Comparison of ENCODE assay signal across 25 mouse cellular contexts in genomic region chr6:115739056-115739455, GRCm38 (mm10). TPM values are rescaled to one million over a fixed set of nuclear protein-coding genes. Genes with fewer than 3 reads are reported as not detected.
DNase-seq lines count a peak whose midpoint lies in the region; ATAC-seq lines count a peak whose summit lies in the region.
"Had no signal": no experiment of that assay in that cellular context is flagged by ENCODE, and none has a peak within 500 bp of the region (broad histone marks: within the 10 kb centered on the region; RNA-seq: fewer than 3 reads in every experiment).

No protein-coding gene starts in this region.

- H3K36me3 ChIP-seq in megakaryocyte, embryonic 14.5 days (replicated peaks; ENCODE audit: low read length) = peaks cover 98% of the 10 kb centered on the region
- H3K36me3 ChIP-seq in liver, embryonic 16.5 days (ENCODE audit: control insufficient read depth, insufficient read depth) = no peaks in the 10 kb centered on the region; the same call in 1 of the 2 replicates
- H3K36me3 ChIP-seq in intestine, embryonic 16.5 days (ENCODE audit: control insufficient read depth, insufficient read depth, low read length) = no peaks in the 10 kb centered on the region
- H3K36me3 ChIP-seq in forebrain, embryonic 16.5 days (ENCODE audit: control insufficient read depth, insufficient read depth) = no peaks in the 10 kb centered on the region
- H3K36me3 ChIP-seq: embryonic facial prominence, embryonic 12.5 days; embryonic facial prominence, embryonic 15.5 days; heart, embryonic 10.5 days; heart, embryonic 13.5 days had no signal

- peak; percentile 26 for DNase-seq in adrenal gland, postnatal 14 days
- DNase-seq in adrenal gland, postnatal 10 days = no peak
- DNase-seq: adrenal gland, adult 8-10 months; cerebellum, adult 11 months; cerebellum, adult 2 months; cerebellum, adult 9-11 months; cerebellum, postnatal 25 days; gastrocnemius, postnatal 10 days; gastrocnemius, postnatal 36 days; heart, adult 2 months; heart, postnatal 14 days; heart, postnatal 4 days had no signal

- no peaks in the 10 kb centered on the region for H3K27me3 ChIP-seq in megakaryocyte, embryonic 14.5 days (replicated peaks)
- H3K27me3 ChIP-seq in liver, embryonic 16.5 days (ENCODE audit: control insufficient read depth, insufficient read depth, low read depth, low read length) = no peaks in the 10 kb centered on the region
- H3K27me3 ChIP-seq in intestine, embryonic 16.5 days (replicated peaks; ENCODE audit: control insufficient read depth, insufficient read depth, low read length) = no peaks in the 10 kb centered on the region
- no peaks in the 10 kb centered on the region for H3K27me3 ChIP-seq in forebrain, embryonic 16.5 days (replicated peaks; ENCODE audit: control insufficient read depth, insufficient read depth, low read length)
- H3K27me3 ChIP-seq: embryonic facial prominence, embryonic 12.5 days; embryonic facial prominence, embryonic 15.5 days; heart, embryonic 13.5 days had no signal

- H3K9ac ChIP-seq in liver, embryonic 16.5 days (ENCODE audit: low read depth, low read length) = no peak overlapping the region
- H3K9ac ChIP-seq in intestine, embryonic 16.5 days (ENCODE audit: low read depth, low read length) = no peak overlapping the region
- no peak overlapping the region for H3K9ac ChIP-seq in forebrain, embryonic 16.5 days (replicated peaks; ENCODE audit: low read depth, low read length)
- H3K9ac ChIP-seq: embryonic facial prominence, embryonic 12.5 days; embryonic facial prominence, embryonic 15.5 days; heart, embryonic 13.5 days; hindbrain, embryonic 14.5 days had no signal

- ATAC-seq in megakaryocyte, adult 5-6 weeks (ENCODE audit: poor library complexity, severe bottlenecking) = no peak
- 0 out of 2 replicates have a peak, but pooled peaks have one; percentile 20 for ATAC-seq in liver, embryonic 16.5 days (ENCODE audit: low read depth)
- ATAC-seq in intestine, embryonic 16.5 days = no peak
- ATAC-seq in forebrain, embryonic 16.5 days = no peak
- ATAC-seq: activated CD4-positive, CD25-positive, alpha-beta regulatory T cell, adult 4 months; forebrain, embryonic 14.5 days; hindbrain, postnatal 0 days had no signal

- peaks cover 63% of the 10 kb centered on the region for H3K4me1 ChIP-seq in megakaryocyte, embryonic 14.5 days
- peaks cover 12% of the 10 kb centered on the region for H3K4me1 ChIP-seq in liver, embryonic 16.5 days (ENCODE audit: control insufficient read depth, low read depth, low read length)
- 0 out of 2 replicates have a peak, but pooled peaks cover 3% of the 10 kb centered on the region for H3K4me1 ChIP-seq in intestine, embryonic 16.5 days (ENCODE audit: control insufficient read depth, insufficient read depth, low read length)
- no peaks in the 10 kb centered on the region for H3K4me1 ChIP-seq in forebrain, embryonic 16.5 days (replicated peaks; ENCODE audit: control insufficient read depth, insufficient read depth, low read length)
- H3K4me1 ChIP-seq: embryonic facial prominence, embryonic 12.5 days; heart, embryonic 13.5 days had no signal

- H3K27ac ChIP-seq in liver, embryonic 16.5 days (ENCODE audit: low read length) = no peak overlapping the region
- no peak overlapping the region for H3K27ac ChIP-seq in intestine, embryonic 16.5 days (ENCODE audit: low read length)
- no peak overlapping the region for H3K27ac ChIP-seq in forebrain, embryonic 16.5 days (ENCODE audit: low read length)
- H3K27ac ChIP-seq: embryonic facial prominence, embryonic 12.5 days; embryonic facial prominence, embryonic 15.5 days; heart, adult 2 months; heart, embryonic 10.5 days; heart, embryonic 13.5 days; hindbrain, embryonic 14.5 days; hindbrain, postnatal 0 days had no signal

- no peak overlapping the region for H3K4me2 ChIP-seq in liver, embryonic 16.5 days (ENCODE audit: low read depth, low read length)
- no peak overlapping the region for H3K4me2 ChIP-seq in intestine, embryonic 16.5 days (ENCODE audit: low read depth, low read length)
- no peak overlapping the region for H3K4me2 ChIP-seq in forebrain, embryonic 16.5 days (ENCODE audit: low read length)
- H3K4me2 ChIP-seq: embryonic facial prominence, embryonic 12.5 days; embryonic facial prominence, embryonic 15.5 days; heart, embryonic 13.5 days; hindbrain, embryonic 14.5 days had no signal

- WGBS in liver, embryonic 16.5 days (ENCODE audit: insufficient replicate concordance) = 69% methylated on average over 5 of the region's 5 CpGs
- WGBS in intestine, embryonic 16.5 days = 87% methylated on average over 5 of the region's 5 CpGs
- 95% methylated on average over 5 of the region's 5 CpGs for WGBS in forebrain, embryonic 16.5 days

- H3K9me3 ChIP-seq in megakaryocyte, embryonic 14.5 days = 0 out of 2 replicates have a peak, but pooled peaks cover 5% of the 10 kb centered on the region
- no peaks in the 10 kb centered on the region for H3K9me3 ChIP-seq in liver, embryonic 16.5 days (replicated peaks; ENCODE audit: control insufficient read depth, low read length)
- no peaks in the 10 kb centered on the region for H3K9me3 ChIP-seq in intestine, embryonic 16.5 days (ENCODE audit: control insufficient read depth, low read length)
- no peaks in the 10 kb centered on the region for H3K9me3 ChIP-seq in forebrain, embryonic 16.5 days (ENCODE audit: control insufficient read depth, low read length)
- H3K9me3 ChIP-seq: embryonic facial prominence, embryonic 12.5 days; embryonic facial prominence, embryonic 15.5 days; heart, embryonic 10.5 days had no signal

- peak overlapping the region; percentile 1 for H3K4me3 ChIP-seq in megakaryocyte, embryonic 14.5 days (replicated peaks)
- no peak overlapping the region for H3K4me3 ChIP-seq in liver, embryonic 16.5 days (ENCODE audit: low read depth, low read length)
- no peak overlapping the region for H3K4me3 ChIP-seq in intestine, embryonic 16.5 days (ENCODE audit: low read length)
- H3K4me3 ChIP-seq in forebrain, embryonic 16.5 days (replicated peaks; ENCODE audit: low read length) = no peak overlapping the region
- H3K4me3 ChIP-seq: embryonic facial prominence, embryonic 12.5 days; embryonic facial prominence, embryonic 15.5 days; heart, adult 2 months; heart, embryonic 10.5 days; heart, embryonic 13.5 days had no signal

RNA-seq across cellular contexts. Expression of gene Tmem40, which starts 23.2 kb away (rescaled TPM):
- 0.37 and 0.49 TPM in 2 replicates for total RNA-seq in adrenal gland, postnatal 14 days (2021)
- total RNA-seq in adrenal gland, postnatal 10 days (2021) = under 1 TPM; 0.79 to 0.93 TPM
- 650 and 2,177 TPM in 2 replicates for polyA plus RNA-seq in megakaryocyte, embryonic 14.5 days (2012; ENCODE audit: insufficient read depth, low replicate concordance)
- 7.7 and 12.4 TPM in 2 replicates for total RNA-seq in megakaryocyte, adult 5-6 weeks (2015)
- total RNA-seq in megakaryocyte, adult 5-6 weeks (2017) = 7.7 and 15.2 TPM in 2 replicates
- polyA plus RNA-seq in liver, embryonic 16.5 days (2015; fragmentation: Nextera tagmentation; extraction: Ambion mirVana) = 28.8 and 29.0 TPM in 2 replicates
- polyA plus RNA-seq in intestine, embryonic 16.5 days (2015; fragmentation: Nextera tagmentation; extraction: Ambion mirVana) = 0.70 and 1.5 TPM in 2 replicates
- 0.91 TPM in 1 of 2 replicates, not detected in the other for polyA plus RNA-seq in forebrain, embryonic 16.5 days (2015; fragmentation: Nextera tagmentation; extraction: Ambion mirVana)
- total RNA-seq: adrenal gland, adult 8-10 months had no signal
- polyA plus RNA-seq: activated CD4-positive, CD25-positive, alpha-beta regulatory T cell, adult 4 months had no signal

RNA-seq across cellular contexts. Expression of gene Cand2, which starts 35.3 kb away (rescaled TPM):
- total RNA-seq in adrenal gland, postnatal 14 days (2021) = 8.7 and 9.1 TPM in 2 replicates
- total RNA-seq in adrenal gland, postnatal 10 days (2021) = 10 to 100 TPM; 10.4 to 16.1 TPM
- polyA plus RNA-seq in megakaryocyte, embryonic 14.5 days (2012; ENCODE audit: insufficient read depth, low replicate concordance) = 7.0 and 7.1 TPM in 2 replicates
- total RNA-seq in megakaryocyte, adult 5-6 weeks (2015) = 0.34 and 0.38 TPM in 2 replicates
- 0.07 and 0.24 TPM in 2 replicates for total RNA-seq in megakaryocyte, adult 5-6 weeks (2017)
- polyA plus RNA-seq in liver, embryonic 16.5 days (2015; fragmentation: Nextera tagmentation; extraction: Ambion mirVana) = 2.5 and 2.8 TPM in 2 replicates
- polyA plus RNA-seq in intestine, embryonic 16.5 days (2015; fragmentation: Nextera tagmentation; extraction: Ambion mirVana) = 12.6 and 13.3 TPM in 2 replicates
- polyA plus RNA-seq in forebrain, embryonic 16.5 days (2015; fragmentation: Nextera tagmentation; extraction: Ambion mirVana) = 16.7 and 17.9 TPM in 2 replicates

Comparison
In these comparisons a context has a peak if more than half of its experiments do, and no peak if none do; other contexts are left out.
1. RNA of gene Tmem40, which starts 23.2 kb away (polyA plus RNA-seq): 650 to 2,177 TPM in megakaryocyte, embryonic 14.5 days; 28.8 to 29.0 TPM in liver, embryonic 16.5 days, 0.70 to 1.5 TPM in intestine, embryonic 16.5 days and 0.91 TPM in forebrain, embryonic 16.5 days; every median in the first group is over 10 times any median in the second.